Mouse (Mus musculus): ENCODE data around the gene Exoc3l2.

- TF ChIP-seq EP300 (IDR thresholded peaks at IDR 0.05; ENCODE audit: low read depth) (no peak), CTCF (IDR thresholded peaks at IDR 0.05; ENCODE audit: low read depth) (no peak)
Observed at GRCm38 (mm10) chr7:19468279-19468678, 5.1 kb downstream of the Exoc3l2 start.

Data from liver, embryonic 14.5 days (tissue).